In the genomic region with DNA sequence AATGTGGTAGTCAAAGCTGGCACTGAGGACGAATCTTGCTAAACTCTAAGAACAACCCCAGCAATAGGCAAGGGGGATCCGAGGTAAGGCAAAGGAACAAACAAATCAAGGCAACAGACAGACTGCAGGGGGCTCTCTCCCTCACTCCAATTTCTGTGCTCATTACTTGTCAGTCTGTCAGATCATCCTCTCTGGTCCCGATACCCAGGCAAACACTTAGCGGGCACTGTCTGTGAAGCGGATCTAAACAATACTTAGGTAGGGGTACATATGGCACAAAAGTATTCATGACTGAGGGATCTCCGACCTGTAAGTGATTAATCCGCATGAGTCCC, we compare ENCODE assay signal across 17 mouse cellular contexts. TPM values are rescaled to one million over a fixed set of nuclear protein-coding genes. Genes with fewer than 3 reads are reported as not detected.
A peak's percentile ranks its signal among the peaks of the same experiment; 100 is the strongest.
DNase-seq lines count a peak whose midpoint lies in the region; ATAC-seq and TF ChIP-seq lines count a peak whose summit lies in the region.
"Had no signal": no experiment of that assay in that cellular context is flagged by ENCODE, and none has a peak within 500 bp of the region (broad histone marks: within the 10 kb centered on the region; RNA-seq: fewer than 3 reads in every experiment).

No protein-coding gene starts in this region.

- peak; percentile 28 for TF ChIP-seq CTCF in intestine, postnatal 0 days (IDR thresholded peaks at IDR 0.05; ENCODE audit: low read depth)
- peak; percentile 41 for TF ChIP-seq CTCF in midbrain, postnatal 0 days (IDR thresholded peaks at IDR 0.05)

- no peak overlapping the region for H3K4me3 ChIP-seq in forebrain, embryonic 14.5 days (ENCODE audit: low read depth, low read length)
- no peak overlapping the region for H3K4me3 ChIP-seq in forebrain, embryonic 11.5 days (ENCODE audit: low read depth, low read length)
- H3K4me3 ChIP-seq in intestine, postnatal 0 days (ENCODE audit: low read depth, low read length): no peak overlapping the region
- no peak overlapping the region for H3K4me3 ChIP-seq in intestine, embryonic 15.5 days (replicated peaks)
- H3K4me3 ChIP-seq in neural tube, embryonic 11.5 days (ENCODE audit: low read depth, low read length): no peak overlapping the region
- H3K4me3 ChIP-seq in midbrain, postnatal 0 days (ENCODE audit: low read depth, low read length): no peak overlapping the region
- H3K4me3 ChIP-seq: forebrain, embryonic 15.5 days; heart, adult 2 months; liver, embryonic 15.5 days had no signal

- peaks cover 47% of the 10 kb centered on the region for H3K36me3 ChIP-seq in forebrain, embryonic 14.5 days (ENCODE audit: control insufficient read depth, insufficient read depth, low read length)
- peaks cover 2% of the 10 kb centered on the region; the same call in 1 of the 2 replicates for H3K36me3 ChIP-seq in forebrain, embryonic 11.5 days (ENCODE audit: control insufficient read depth, insufficient read depth, low read length)
- peaks cover 49% of the 10 kb centered on the region for H3K36me3 ChIP-seq in intestine, postnatal 0 days (ENCODE audit: control insufficient read depth, insufficient read depth)
- peaks cover 32% of the 10 kb centered on the region for H3K36me3 ChIP-seq in intestine, embryonic 15.5 days
- peaks cover 5% of the 10 kb centered on the region for H3K36me3 ChIP-seq in neural tube, embryonic 11.5 days (ENCODE audit: control insufficient read depth, insufficient read depth, low read length)
- peaks cover 24% of the 10 kb centered on the region for H3K36me3 ChIP-seq in midbrain, postnatal 0 days (ENCODE audit: insufficient read depth, low read length)

- peak; percentile 35 for DNase-seq in forebrain, embryonic 14.5 days (ENCODE audit: low spot score)
- no peak for DNase-seq in forebrain, embryonic 11.5 days (ENCODE audit: low spot score)
- DNase-seq in neural tube, embryonic 11.5 days (ENCODE audit: low spot score): no peak
- DNase-seq in neural tube, embryonic 10.5 days (ENCODE audit: extremely low spot score, low spot score): no peak
- DNase-seq in midbrain, postnatal 0 days (ENCODE audit: low spot score): no peak
- DNase-seq in gastrocnemius, postnatal 36 days: no peak
- DNase-seq: adrenal gland, adult 2 months; cerebellum, adult 11 months; cerebellum, postnatal 14 days; gastrocnemius, postnatal 10 days; heart, adult 2 months; right cerebral cortex, adult 18-20 months; thymus, adult 18-20 months had no signal

- H3K4me1 ChIP-seq in forebrain, embryonic 14.5 days (ENCODE audit: control insufficient read depth, insufficient read depth, low read length): peaks cover 39% of the 10 kb centered on the region
- H3K4me1 ChIP-seq in forebrain, embryonic 11.5 days (replicated peaks; ENCODE audit: control insufficient read depth, insufficient read depth, low read length): peaks cover 33% of the 10 kb centered on the region
- no peaks in the 10 kb centered on the region for H3K4me1 ChIP-seq in intestine, postnatal 0 days (replicated peaks; ENCODE audit: control insufficient read depth, insufficient read depth, low read length)
- H3K4me1 ChIP-seq in intestine, embryonic 15.5 days (replicated peaks): 0 out of 2 replicates have a peak, but pooled peaks cover 2% of the 10 kb centered on the region
- peaks cover 28% of the 10 kb centered on the region for H3K4me1 ChIP-seq in neural tube, embryonic 11.5 days (ENCODE audit: control insufficient read depth, insufficient read depth, low read length)
- no peaks in the 10 kb centered on the region for H3K4me1 ChIP-seq in midbrain, postnatal 0 days (ENCODE audit: insufficient read depth, low read length)

- H3K9ac ChIP-seq in forebrain, embryonic 14.5 days (ENCODE audit: low read length): no peak overlapping the region
- no peak overlapping the region for H3K9ac ChIP-seq in forebrain, embryonic 11.5 days (ENCODE audit: low read length)
- H3K9ac ChIP-seq in intestine, postnatal 0 days (ENCODE audit: low read depth, low read length): no peak overlapping the region
- H3K9ac ChIP-seq in intestine, embryonic 15.5 days: no peak overlapping the region
- H3K9ac ChIP-seq in neural tube, embryonic 11.5 days (ENCODE audit: low read length): no peak overlapping the region
- H3K9ac ChIP-seq in midbrain, postnatal 0 days (replicated peaks; ENCODE audit: low read length, poor library complexity, severe bottlenecking): no peak overlapping the region
- H3K9ac ChIP-seq: liver, embryonic 15.5 days had no signal

- intact Hi-C loops in gastrocnemius, postnatal 36 days (cut with DNase I): no loop called here

- H3K4me2 ChIP-seq in forebrain, embryonic 14.5 days (ENCODE audit: low read length): no peak overlapping the region
- H3K4me2 ChIP-seq in forebrain, embryonic 11.5 days (ENCODE audit: low read depth, low read length, severe bottlenecking): no peak overlapping the region
- H3K4me2 ChIP-seq in intestine, postnatal 0 days (replicated peaks; ENCODE audit: low read depth): no peak overlapping the region
- no peak overlapping the region for H3K4me2 ChIP-seq in intestine, embryonic 15.5 days (replicated peaks)
- no peak overlapping the region for H3K4me2 ChIP-seq in neural tube, embryonic 11.5 days (ENCODE audit: low read depth)
- H3K4me2 ChIP-seq in midbrain, postnatal 0 days (ENCODE audit: low read depth, low read length, poor library complexity, severe bottlenecking): no peak overlapping the region
- H3K4me2 ChIP-seq: forebrain, embryonic 15.5 days; liver, embryonic 15.5 days had no signal

- no peak for ATAC-seq in forebrain, embryonic 14.5 days
- no peak for ATAC-seq in forebrain, embryonic 11.5 days (replicated peaks; ENCODE audit: low FRiP score)
- no peak for ATAC-seq in intestine, postnatal 0 days
- ATAC-seq in intestine, embryonic 15.5 days: no peak
- no peak for ATAC-seq in neural tube, embryonic 11.5 days (ENCODE audit: insufficient read depth, low FRiP score, low TSS enrichment)
- no peak for ATAC-seq in midbrain, postnatal 0 days (ENCODE audit: low FRiP score)
- ATAC-seq: forebrain, embryonic 15.5 days had no signal

- H3K9me3 ChIP-seq in forebrain, embryonic 14.5 days (replicated peaks; ENCODE audit: control insufficient read depth, low read length): no peaks in the 10 kb centered on the region
- no peaks in the 10 kb centered on the region for H3K9me3 ChIP-seq in forebrain, embryonic 11.5 days (ENCODE audit: control insufficient read depth, low read length)
- no peaks in the 10 kb centered on the region for H3K9me3 ChIP-seq in intestine, postnatal 0 days (ENCODE audit: control insufficient read depth)
- H3K9me3 ChIP-seq in intestine, embryonic 15.5 days: no peaks in the 10 kb centered on the region
- no peaks in the 10 kb centered on the region for H3K9me3 ChIP-seq in neural tube, embryonic 11.5 days (ENCODE audit: control insufficient read depth, low read length)
- no peaks in the 10 kb centered on the region for H3K9me3 ChIP-seq in midbrain, postnatal 0 days (ENCODE audit: low read length)
- H3K9me3 ChIP-seq: forebrain, embryonic 15.5 days; liver, embryonic 15.5 days had no signal

- H3K27ac ChIP-seq in forebrain, embryonic 14.5 days (ENCODE audit: low read depth, low read length): no peak overlapping the region
- no peak overlapping the region for H3K27ac ChIP-seq in forebrain, embryonic 11.5 days (ENCODE audit: low read depth, low read length)
- H3K27ac ChIP-seq in intestine, postnatal 0 days (ENCODE audit: low read depth, low read length): no peak overlapping the region
- no peak overlapping the region for H3K27ac ChIP-seq in intestine, embryonic 15.5 days
- H3K27ac ChIP-seq in neural tube, embryonic 11.5 days (ENCODE audit: low read depth, low read length): peak overlapping the region; percentile 21; the same call in 1 of the 2 replicates
- no peak overlapping the region for H3K27ac ChIP-seq in midbrain, postnatal 0 days (ENCODE audit: low read depth, low read length)
- H3K27ac ChIP-seq: forebrain, embryonic 15.5 days; heart, adult 2 months; liver, embryonic 15.5 days had no signal

- no peaks in the 10 kb centered on the region for H3K27me3 ChIP-seq in forebrain, embryonic 14.5 days (replicated peaks; ENCODE audit: control insufficient read depth, insufficient read depth, low read length)
- no peaks in the 10 kb centered on the region for H3K27me3 ChIP-seq in forebrain, embryonic 11.5 days (ENCODE audit: control insufficient read depth, insufficient read depth, low read length)
- no peaks in the 10 kb centered on the region for H3K27me3 ChIP-seq in intestine, postnatal 0 days (replicated peaks; ENCODE audit: control insufficient read depth, insufficient read depth, low read length)
- H3K27me3 ChIP-seq in intestine, embryonic 15.5 days (replicated peaks): no peaks in the 10 kb centered on the region
- H3K27me3 ChIP-seq in neural tube, embryonic 11.5 days (ENCODE audit: control insufficient read depth, insufficient read depth, low read length): no peaks in the 10 kb centered on the region
- no peaks in the 10 kb centered on the region for H3K27me3 ChIP-seq in midbrain, postnatal 0 days (ENCODE audit: insufficient read depth, low read length)
- H3K27me3 ChIP-seq: forebrain, embryonic 15.5 days; liver, embryonic 15.5 days had no signal

- 66% methylated on average over 7 of the region's 7 CpGs for WGBS in forebrain, embryonic 14.5 days
- 78% methylated on average over 7 of the region's 7 CpGs for whole genome bisulfite sequencing in forebrain, embryonic 11.5 days
- WGBS in intestine, postnatal 0 days: 85% methylated on average over 7 of the region's 7 CpGs
- 86% methylated on average over 7 of the region's 7 CpGs for WGBS in intestine, embryonic 15.5 days
- whole genome bisulfite sequencing in neural tube, embryonic 11.5 days: 79% methylated on average over 7 of the region's 7 CpGs
- 60% methylated on average over 7 of the region's 7 CpGs for WGBS in midbrain, postnatal 0 days

RNA-seq across cellular contexts. Expression of a gene that starts 8.7 kb away (rescaled TPM):
- 227 and 241 TPM in 2 replicates for polyA plus RNA-seq in forebrain, embryonic 14.5 days (2014; fragmentation: Nextera tagmentation; extraction: Ambion mirVana)
- 180 and 189 TPM in 2 replicates for polyA plus RNA-seq in forebrain, embryonic 11.5 days (2014; fragmentation: Nextera tagmentation; extraction: Ambion mirVana)
- 99.5 and 106 TPM in 2 replicates for polyA plus RNA-seq in intestine, postnatal 0 days (2015; fragmentation: Nextera tagmentation; extraction: Ambion mirVana)
- 145 and 150 TPM in 2 replicates for polyA plus RNA-seq in intestine, embryonic 15.5 days (2015; fragmentation: Nextera tagmentation; extraction: Ambion mirVana)
- 214 and 216 TPM in 2 replicates for polyA plus RNA-seq in neural tube, embryonic 11.5 days (2014; fragmentation: Nextera tagmentation; extraction: Ambion mirVana)
- 160 and 163 TPM in 2 replicates for total RNA-seq in midbrain, postnatal 0 days (2014; rRNA removed)
- polyA plus RNA-seq in midbrain, postnatal 0 days (2015; fragmentation: Nextera tagmentation; extraction: Ambion mirVana): 223 and 225 TPM in 2 replicates
- 100 to 1,000 TPM; 114 to 119 TPM for total RNA-seq in gastrocnemius, postnatal 36 days (2021)

RNA-seq across cellular contexts. Expression of a gene that starts 21.0 kb away (rescaled TPM):
- 38.4 and 39.9 TPM in 2 replicates for polyA plus RNA-seq in forebrain, embryonic 14.5 days (2014; fragmentation: Nextera tagmentation; extraction: Ambion mirVana)
- 52.0 and 68.1 TPM in 2 replicates for polyA plus RNA-seq in forebrain, embryonic 11.5 days (2014; fragmentation: Nextera tagmentation; extraction: Ambion mirVana)
- polyA plus RNA-seq in intestine, postnatal 0 days (2015; fragmentation: Nextera tagmentation; extraction: Ambion mirVana): 0.50 and 1.4 TPM in 2 replicates
- 3.2 and 6.1 TPM in 2 replicates for polyA plus RNA-seq in intestine, embryonic 15.5 days (2015; fragmentation: Nextera tagmentation; extraction: Ambion mirVana)
- 65.2 and 65.5 TPM in 2 replicates for polyA plus RNA-seq in neural tube, embryonic 11.5 days (2014; fragmentation: Nextera tagmentation; extraction: Ambion mirVana)
- total RNA-seq in midbrain, postnatal 0 days (2014; rRNA removed): 68.5 and 83.4 TPM in 2 replicates
- 19.0 and 24.4 TPM in 2 replicates for polyA plus RNA-seq in midbrain, postnatal 0 days (2015; fragmentation: Nextera tagmentation; extraction: Ambion mirVana)
- total RNA-seq in gastrocnemius, postnatal 36 days (2021): 1 to 10 TPM; 6.4 to 8.2 TPM

RNA-seq across cellular contexts. Expression of a gene that starts 52.7 kb away (rescaled TPM):
- polyA plus RNA-seq in forebrain, embryonic 14.5 days (2014; fragmentation: Nextera tagmentation; extraction: Ambion mirVana): 32.6 and 42.0 TPM in 2 replicates
- polyA plus RNA-seq in forebrain, embryonic 11.5 days (2014; fragmentation: Nextera tagmentation; extraction: Ambion mirVana): 99.5 and 102 TPM in 2 replicates
- polyA plus RNA-seq in intestine, postnatal 0 days (2015; fragmentation: Nextera tagmentation; extraction: Ambion mirVana): 3.3 and 5.3 TPM in 2 replicates
- 28.8 and 30.3 TPM in 2 replicates for polyA plus RNA-seq in intestine, embryonic 15.5 days (2015; fragmentation: Nextera tagmentation; extraction: Ambion mirVana)
- 52.0 and 54.0 TPM in 2 replicates for polyA plus RNA-seq in neural tube, embryonic 11.5 days (2014; fragmentation: Nextera tagmentation; extraction: Ambion mirVana)
- total RNA-seq in midbrain, postnatal 0 days (2014; rRNA removed): 4.8 and 5.6 TPM in 2 replicates
- 1.8 and 3.2 TPM in 2 replicates for polyA plus RNA-seq in midbrain, postnatal 0 days (2015; fragmentation: Nextera tagmentation; extraction: Ambion mirVana)
- total RNA-seq in gastrocnemius, postnatal 36 days (2021): under 1 TPM; 0.26 to 0.32 TPM
